Mouse (Mus musculus): ENCODE results near the gene Gm11562. TPM values are rescaled to one million over a fixed set of nuclear protein-coding genes. Genes with fewer than 3 reads are reported as not detected.
"Not testable (repeated sequence)": the region's sequence is repeated elsewhere in the genome, so short reads cannot be mapped to it uniquely, and the experiment has no call there.

Gene Gm11562
- polyA plus RNA-seq (2011; ENCODE audit: insufficient read length, low read depth, missing spikeins): not detected in 2 replicates

- Histone ChIP-seq H3K4me1 (ENCODE audit: control insufficient read depth, insufficient read depth, low read length) (no peaks in the 10 kb centered on the region; the same call in 1 of the 2 replicates), H3K27ac (ENCODE audit: insufficient read depth, low read length) (no peak within 1 kb of the TSS), H3K4me3 (ENCODE audit: insufficient read depth, low read length) (no peak within 1 kb of the TSS)
- TF ChIP-seq POLR2A (IDR thresholded peaks at IDR 0.05; ENCODE audit: low read depth, low read length): no peak
- TF ChIP-seq CTCF (IDR thresholded peaks at IDR 0.05; ENCODE audit: borderline replicate concordance, insufficient read depth, low read length): no peak
Observed at GRCm38 (mm10) chr11:99620335-99620734, at the start of gene Gm11562. Gm11562 (minus strand) TSS chr11:99620435.

- no peak within 1 kb of the TSS for H3K27ac ChIP-seq (ENCODE audit: insufficient read depth, low read length)
- H3K4me1 ChIP-seq (ENCODE audit: control insufficient read depth, insufficient read depth, low read length): no peaks in the 10 kb centered on the region
- H3K4me3 ChIP-seq (ENCODE audit: insufficient read depth, low read length): no peak within 1 kb of the TSS
- no peak for TF ChIP-seq CTCF (IDR thresholded peaks at IDR 0.05; ENCODE audit: borderline replicate concordance, insufficient read depth, low read length)
- no peak for TF ChIP-seq POLR2A (IDR thresholded peaks at IDR 0.05; ENCODE audit: low read depth, low read length)
Observed at GRCm38 (mm10) chr11:99665860-99666259, 45.6 kb upstream of the Gm11562 start, which contains the start of gene Krtap4-6. Krtap4-6 (minus strand) TSS chr11:99665960.

- TF ChIP-seq POLR2A (IDR thresholded peaks at IDR 0.05; ENCODE audit: low read depth, low read length) (no peak), CTCF (IDR thresholded peaks at IDR 0.05; ENCODE audit: borderline replicate concordance, insufficient read depth, low read length) (no peak)
- H3K4me1 ChIP-seq (ENCODE audit: control insufficient read depth, insufficient read depth, low read length): peaks cover 7% of the 10 kb centered on the region; the same call in 1 of the 2 replicates
- H3K27ac ChIP-seq (ENCODE audit: insufficient read depth, low read length): no peak overlapping the region
- H3K4me3 ChIP-seq (ENCODE audit: insufficient read depth, low read length): no peak overlapping the region
Observed at GRCm38 (mm10) chr11:99662802-99663201, 42.6 kb upstream of the Gm11562 start.

- Histone ChIP-seq H3K27ac (ENCODE audit: insufficient read depth, low read length) (peak overlapping the region; percentile 46; the same call in 1 of the 2 replicates), H3K4me3 (ENCODE audit: insufficient read depth, low read length) (no peak overlapping the region), H3K4me1 (ENCODE audit: control insufficient read depth, insufficient read depth, low read length) (peaks cover 7% of the 10 kb centered on the region; the same call in 1 of the 2 replicates)
- TF ChIP-seq CTCF (IDR thresholded peaks at IDR 0.05; ENCODE audit: borderline replicate concordance, insufficient read depth, low read length) (no peak), POLR2A (IDR thresholded peaks at IDR 0.05; ENCODE audit: low read depth, low read length) (no peak)
Observed at GRCm38 (mm10) chr11:99659256-99659655, 39.0 kb upstream of the Gm11562 start.

- not testable (repeated sequence) for H3K4me1 ChIP-seq (ENCODE audit: control insufficient read depth, insufficient read depth, low read length); H3K4me3 ChIP-seq (ENCODE audit: insufficient read depth, low read length)
- H3K27ac ChIP-seq (ENCODE audit: insufficient read depth, low read length): peak within 1 kb of the TSS; percentile 74
Observed at GRCm38 (mm10) chr11:99658467-99659010, 38.3 kb upstream of the Gm11562 start, which contains the start of gene Gm11563. Gm11563 (minus strand) TSS chr11:99658960.

- TF ChIP-seq POLR2A (IDR thresholded peaks at IDR 0.05; ENCODE audit: low read depth, low read length) (no peak), CTCF (IDR thresholded peaks at IDR 0.05; ENCODE audit: borderline replicate concordance, insufficient read depth, low read length) (no peak)
Observed at GRCm38 (mm10) chr11:99657051-99657450, 36.8 kb upstream of the Gm11562 start.

GRCm38 (mm10) chr11:99650136-99650535 is 29.9 kb upstream of the Gm11562 start, which contains the start of gene Gm11555:
Gm11555 (minus strand) TSS chr11:99650236.
- no peaks in the 10 kb centered on the region for H3K4me1 ChIP-seq (ENCODE audit: control insufficient read depth, insufficient read depth, low read length)
- TF ChIP-seq CTCF (IDR thresholded peaks at IDR 0.05; ENCODE audit: borderline replicate concordance, insufficient read depth, low read length): no peak
- TF ChIP-seq POLR2A (IDR thresholded peaks at IDR 0.05; ENCODE audit: low read depth, low read length): no peak
- no peak within 1 kb of the TSS for H3K4me3 ChIP-seq (ENCODE audit: insufficient read depth, low read length)
- no peak within 1 kb of the TSS for H3K27ac ChIP-seq (ENCODE audit: insufficient read depth, low read length)

More at GRCm38 (mm10) chr11:99657051-99657450, 36.8 kb upstream of the Gm11562 start:
- H3K27ac ChIP-seq (ENCODE audit: insufficient read depth, low read length): no peak overlapping the region
- peaks cover 7% of the 10 kb centered on the region; the same call in 1 of the 2 replicates for H3K4me1 ChIP-seq (ENCODE audit: control insufficient read depth, insufficient read depth, low read length)
- H3K4me3 ChIP-seq (ENCODE audit: insufficient read depth, low read length): no peak overlapping the region

GRCm38 (mm10) chr11:99646444-99646843 is 26.2 kb upstream of the Gm11562 start:
- Histone ChIP-seq H3K4me1 (ENCODE audit: control insufficient read depth, insufficient read depth, low read length) (no peaks in the 10 kb centered on the region; the same call in 1 of the 2 replicates), H3K27ac (ENCODE audit: insufficient read depth, low read length) (no peak overlapping the region), H3K4me3 (ENCODE audit: insufficient read depth, low read length) (no peak overlapping the region)
- TF ChIP-seq CTCF (IDR thresholded peaks at IDR 0.05; ENCODE audit: borderline replicate concordance, insufficient read depth, low read length) (no peak), POLR2A (IDR thresholded peaks at IDR 0.05; ENCODE audit: low read depth, low read length) (no peak)

- Histone ChIP-seq H3K4me1 (ENCODE audit: control insufficient read depth, insufficient read depth, low read length) (no peaks in the 10 kb centered on the region; the same call in 1 of the 2 replicates), H3K27ac (ENCODE audit: insufficient read depth, low read length) (no peak overlapping the region), H3K4me3 (ENCODE audit: insufficient read depth, low read length) (no peak overlapping the region)
- TF ChIP-seq POLR2A (IDR thresholded peaks at IDR 0.05; ENCODE audit: low read depth, low read length) (no peak), CTCF (IDR thresholded peaks at IDR 0.05; ENCODE audit: borderline replicate concordance, insufficient read depth, low read length) (no peak)
Observed at GRCm38 (mm10) chr11:99644351-99644750, 24.1 kb upstream of the Gm11562 start.

GRCm38 (mm10) chr11:99643635-99644139 is 23.5 kb upstream of the Gm11562 start, which contains the start of gene Krtap4-7:
Krtap4-7 (minus strand) TSS chr11:99644089.
- H3K27ac ChIP-seq (ENCODE audit: insufficient read depth, low read length); H3K4me3 ChIP-seq (ENCODE audit: insufficient read depth, low read length); H3K4me1 ChIP-seq (ENCODE audit: control insufficient read depth, insufficient read depth, low read length): not testable (repeated sequence)

Data from embryonic fibroblast, embryonic 13.5 days (primary cell).